Mouse (Mus musculus): ENCODE results near the gene Smurf1.

- TF ChIP-seq CTCF (IDR thresholded peaks at IDR 0.05; ENCODE audit: extremely low read depth, insufficient read depth, insufficient read length, insufficient replicate concordance) (no peak), POLR2A (IDR thresholded peaks at IDR 0.05; ENCODE audit: low read depth, low read length) (no peak)
Observed at GRCm38 (mm10) chr5:144913923-144914322, 51.7 kb downstream of the Smurf1 start.

Measured in spleen, adult 2 months (tissue).